Mouse (Mus musculus): Measurements from ENCODE around the gene Paqr7. TPM values are rescaled to one million over a fixed set of nuclear protein-coding genes. Genes with fewer than 3 reads are reported as not detected.

The Paqr7 gene
- total and polyA plus RNA-seq, 3 experiments: 0.43 to 2.7 (median 0.89) TPM

DNA sequence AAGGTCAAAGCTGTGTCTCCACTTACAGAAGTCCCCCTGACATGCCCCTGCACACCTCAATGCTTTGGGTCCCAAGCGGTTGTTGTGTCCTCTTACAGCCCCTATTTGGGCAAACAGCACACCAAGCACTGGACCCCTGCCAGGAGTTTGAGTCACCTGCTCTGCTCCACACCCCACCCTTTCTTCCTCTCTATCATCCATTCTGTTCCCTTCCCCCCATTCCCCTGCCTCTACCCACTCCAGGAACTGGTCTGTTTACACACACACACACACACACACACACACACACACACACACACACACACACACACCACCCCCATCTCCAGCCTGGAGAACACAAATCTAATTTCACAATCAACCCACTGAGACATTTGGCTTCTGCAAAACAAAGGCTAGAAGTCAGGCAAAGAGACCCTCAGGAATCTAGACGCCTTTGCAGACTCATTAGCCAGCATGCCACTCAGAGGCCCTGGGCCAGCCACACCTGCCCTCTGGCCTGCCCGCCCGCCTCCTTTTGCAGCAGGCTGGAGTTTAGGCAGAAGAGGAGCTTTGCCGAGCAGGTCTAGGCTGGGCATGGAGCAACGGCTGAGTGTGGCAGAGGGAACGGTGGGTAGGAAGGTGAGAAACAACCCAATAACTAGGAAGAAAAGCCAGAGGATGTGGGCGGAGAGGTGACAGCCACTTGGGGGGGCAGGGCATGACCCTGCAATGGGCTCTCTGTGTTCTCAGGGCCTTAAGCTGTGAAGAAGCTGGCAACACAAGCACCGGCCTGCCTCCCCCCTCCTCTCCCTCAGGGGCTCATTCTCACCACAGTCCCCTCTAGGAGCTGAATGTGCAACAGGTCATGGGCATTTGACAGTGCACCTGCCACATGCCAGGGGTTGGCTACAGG is 50.6 kb downstream of the Paqr7 start:
- Histone ChIP-seq H3K4me3 (replicated peaks in 1 of 3; ENCODE audit: low read depth in 2 of 3, low read length in 2 of 3, poor library complexity in 1 of 3) (no peak overlapping the region), H3K79me2 (replicated peaks; ENCODE audit: control insufficient read depth, extremely low read depth, insufficient read depth, poor library complexity, severe bottlenecking) (no peaks in the 10 kb centered on the region), H3K27ac (ENCODE audit: insufficient read depth, low read depth) (no peak overlapping the region), H3K9ac (ENCODE audit: insufficient read depth, low read depth) (no peak overlapping the region), H3K4me1 (ENCODE audit: control insufficient read depth in 1 of 2, insufficient read depth in 2 of 2) (peaks cover 0 to 8% of the 10 kb centered on the region in 2 experiments; a peak in 1 of 4 replicates), H3K36me3 (replicated peaks in 1 of 2; ENCODE audit: control insufficient read depth in 1 of 2, insufficient read depth in 1 of 2, low read length in 1 of 2) (no peaks in the 10 kb centered on the region), H3K4me2 (ENCODE audit: insufficient read depth, low read depth, poor library complexity, severe bottlenecking) (no peak overlapping the region), H3K27me3 (replicated peaks) (peaks cover 3% of the 10 kb centered on the region), H3K9me3 (replicated peaks; ENCODE audit: low read length) (peaks cover 16% of the 10 kb centered on the region)
- in situ Hi-C loops (cut with MboI; ENCODE audit: low pct_ligation_motif_present, low pct_unique_long_range_greater_than_20kb, low sequenced_read_pairs) (loop anchor here (10.0 kb wide), 1 partner anchor 248 kb away; no protein-coding TSS in a partner anchor), dilution Hi-C loops (cut with MboI; ENCODE audit: extremely low pct_ligation_motif_present, extremely low pct_unique_long_range_greater_than_20kb, low sequenced_read_pairs) (no loop called here)
- TF ChIP-seq SMC3 (IDR thresholded peaks at IDR 0.05; ENCODE audit: low read depth, low read length) (no peak), CTCF (conservative IDR thresholded peaks at IDR 0.05 in 1 of 2, IDR thresholded peaks at IDR 0.05 in 1 of 2; ENCODE audit: low read depth in 2 of 2, low read length in 2 of 2) (no peak), BHLHE40 (IDR thresholded peaks at IDR 0.05; ENCODE audit: low read depth, low read length) (no peak), MEF2A (IDR thresholded peaks at IDR 0.05; ENCODE audit: borderline replicate concordance, low read depth, low read length) (no peak), HCFC1 (IDR thresholded peaks at IDR 0.05; ENCODE audit: low read depth, low read length) (no peak), POLR2AphosphoS2 (IDR thresholded peaks at IDR 0.05; ENCODE audit: low read depth, low read length) (no peak), GABPA (IDR thresholded peaks at IDR 0.05; ENCODE audit: insufficient replicate concordance, low read depth, low read length) (no peak), ETS1 (conservative IDR thresholded peaks at IDR 0.05; ENCODE audit: low read depth, low read length) (no peak), JUN (IDR thresholded peaks at IDR 0.05; ENCODE audit: insufficient read depth, low read depth, low read length) (no peak)
- no peak for DNase-seq (ENCODE audit: extremely low read depth)

GRCm38 (mm10) chr4:134548169-134548938 is 51.9 kb downstream of the Paqr7 start:
- Histone ChIP-seq H3K9me3 (replicated peaks; ENCODE audit: low read length) (peaks cover 16% of the 10 kb centered on the region), H3K4me1 (ENCODE audit: control insufficient read depth in 1 of 2, insufficient read depth in 2 of 2) (peaks cover 0 to 8% of the 10 kb centered on the region in 2 experiments; a peak in 1 of 4 replicates), H3K27ac (ENCODE audit: insufficient read depth, low read depth) (no peak overlapping the region), H3K4me3 (replicated peaks in 1 of 3; ENCODE audit: low read depth in 2 of 3, low read length in 2 of 3, poor library complexity in 1 of 3) (no peak overlapping the region), H3K27me3 (replicated peaks) (peaks cover 3% of the 10 kb centered on the region), H3K79me2 (replicated peaks; ENCODE audit: control insufficient read depth, extremely low read depth, insufficient read depth, poor library complexity, severe bottlenecking) (no peaks in the 10 kb centered on the region), H3K9ac (ENCODE audit: insufficient read depth, low read depth) (no peak overlapping the region), H3K4me2 (ENCODE audit: insufficient read depth, low read depth, poor library complexity, severe bottlenecking) (no peak overlapping the region), H3K36me3 (replicated peaks in 1 of 2; ENCODE audit: control insufficient read depth in 1 of 2, insufficient read depth in 1 of 2, low read length in 1 of 2) (no peaks in the 10 kb centered on the region)
- in situ Hi-C loops (cut with MboI; ENCODE audit: low pct_ligation_motif_present, low pct_unique_long_range_greater_than_20kb, low sequenced_read_pairs): loop anchor here (10.0 kb wide), 1 partner anchor 246 kb away; no protein-coding TSS in a partner anchor
- peak; percentile 42 for DNase-seq (ENCODE audit: extremely low read depth)
- peak; percentile 24; the same call in 1 of the 2 replicates for TF ChIP-seq JUN (IDR thresholded peaks at IDR 0.05; ENCODE audit: insufficient read depth, low read depth, low read length)
- peak; percentile 18 for TF ChIP-seq RAD21 (IDR thresholded peaks at IDR 0.05; ENCODE audit: low read depth, low read length)
- peak; percentile 22; the same call in 1 of the 2 replicates for TF ChIP-seq JUND (conservative IDR thresholded peaks at IDR 0.05; ENCODE audit: low read depth, low read length)
- peak in 1 of 2 experiments; percentile 19; a peak in 2 of 4 replicates for TF ChIP-seq CTCF (conservative IDR thresholded peaks at IDR 0.05 in 1 of 2, IDR thresholded peaks at IDR 0.05 in 1 of 2; ENCODE audit: low read depth in 2 of 2, low read length in 2 of 2)
- TF ChIP-seq ZKSCAN1 (IDR thresholded peaks at IDR 0.05; ENCODE audit: borderline replicate concordance, low read depth, low read length): no peak
- dilution Hi-C loops (cut with MboI; ENCODE audit: extremely low pct_ligation_motif_present, extremely low pct_unique_long_range_greater_than_20kb, low sequenced_read_pairs): no loop called here
